Mouse (Mus musculus) E14TG2a.4 (cell line): ENCODE data around the gene Ppp2r2d.

Source experiments
- CTCF ChIP-seq: conservative IDR thresholded peaks from 2 replicates; pipeline ENCODE4 v1.5.1; 2014; ENCODE audit warnings: low read length
- NANOG ChIP-seq: IDR thresholded peaks from 2 replicates; pipeline ENCODE4 v1.6.1; 2014; ENCODE audit warnings: borderline replicate concordance, low read length, mixed read lengths
- POU5F1 ChIP-seq: IDR thresholded peaks from 2 replicates; pipeline ENCODE4 v1.6.1; 2014; ENCODE audit warnings: low read length, borderline replicate concordance

DNA sequence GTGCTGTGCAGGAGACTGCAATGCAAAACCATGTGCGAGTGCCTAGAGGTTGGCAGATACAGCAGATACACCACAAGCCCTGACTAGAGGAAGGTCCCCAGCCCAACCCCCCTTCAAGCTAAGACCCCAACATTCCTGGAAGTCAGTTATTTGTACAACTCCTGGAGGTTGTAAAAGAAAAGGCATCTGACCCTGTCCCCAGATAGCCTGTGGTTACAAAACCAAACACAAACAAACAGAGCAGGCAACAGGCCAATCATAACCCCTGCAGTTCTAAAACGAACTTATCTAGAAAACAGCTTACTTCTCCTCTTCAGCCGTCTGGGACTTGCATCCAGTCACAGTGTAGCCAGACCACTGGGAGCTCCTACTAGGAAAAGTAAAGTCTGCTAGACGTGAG lies 42.5 kb upstream of the Ppp2r2d start:
- TF ChIP-seq CTCF (no peak), POU5F1 (no peak), NANOG (no peak)
